Mouse (Mus musculus): Measurements from ENCODE around the gene Dlgap4.

GRCm38 (mm10) chr2:156678112-156678511, 64.6 kb downstream of the Dlgap4 start:
- TF ChIP-seq POLR2A (IDR thresholded peaks at IDR 0.05; ENCODE audit: borderline replicate concordance, extremely low read depth, low read depth, low read length), result no peak
- TF ChIP-seq CTCF (IDR thresholded peaks at IDR 0.05; ENCODE audit: insufficient read depth, low read length), result no peak

Measured in lung, adult 2 months (tissue).